Mouse (Mus musculus): ENCODE measurements at regions not wholly inside any gene's neighbourhood (a gene's known extent, or its start where the extent isn't known, plus 50 kb on each side); places are given as distances from the start of the nearest gene placed in this dataset.
A peak's percentile ranks its signal among the peaks of the same experiment; 100 is the strongest.

GRCm38 (mm10) chr11:17324651-17325050, 67.3 kb downstream of the C1d start:
- H3K4me3 ChIP-seq (replicated peaks; ENCODE audit: low read depth, low read length): no peak overlapping the region
- no peak for TF ChIP-seq CTCF (IDR thresholded peaks at IDR 0.05; ENCODE audit: low read depth)
- H3K27ac ChIP-seq: no peak overlapping the region
- H3K4me1 ChIP-seq (replicated peaks; ENCODE audit: insufficient read depth, low read length): no peaks in the 10 kb centered on the region
- H3K27me3 ChIP-seq (ENCODE audit: insufficient read depth, low read length): no peaks in the 10 kb centered on the region
- DNase-seq (ENCODE audit: low spot score): no peak
- no peak overlapping the region for H3K9ac ChIP-seq (ENCODE audit: low read depth, low read length)
- 34% methylated on average over 4 of the region's 4 CpGs for WGBS
- no peaks in the 10 kb centered on the region for H3K36me3 ChIP-seq (ENCODE audit: insufficient read depth, low read length)
- H3K9me3 ChIP-seq (replicated peaks; ENCODE audit: low read length): no peaks in the 10 kb centered on the region
- H3K4me2 ChIP-seq (ENCODE audit: low read length): no peak overlapping the region
- no peak for ATAC-seq (replicated peaks; ENCODE audit: low FRiP score, low read depth)

GRCm38 (mm10) chr11:17325731-17326646, 68.6 kb downstream of the C1d start:
- no peaks in the 10 kb centered on the region for H3K9me3 ChIP-seq (replicated peaks; ENCODE audit: low read length)
- DNase-seq (ENCODE audit: low spot score) (no peak), ATAC-seq (replicated peaks; ENCODE audit: low FRiP score, low read depth) (no peak)
- TF ChIP-seq CTCF (IDR thresholded peaks at IDR 0.05; ENCODE audit: low read depth): no peak
- no peak overlapping the region for H3K27ac ChIP-seq
- WGBS: 76% methylated on average over 10 of the region's 10 CpGs
- no peak overlapping the region for H3K4me2 ChIP-seq (ENCODE audit: low read length)
- H3K27me3 ChIP-seq (ENCODE audit: insufficient read depth, low read length): no peaks in the 10 kb centered on the region
- no peaks in the 10 kb centered on the region for H3K4me1 ChIP-seq (replicated peaks; ENCODE audit: insufficient read depth, low read length)
- no peak overlapping the region for H3K4me3 ChIP-seq (replicated peaks; ENCODE audit: low read depth, low read length)
- H3K36me3 ChIP-seq (ENCODE audit: insufficient read depth, low read length): no peaks in the 10 kb centered on the region
- no peak overlapping the region for H3K9ac ChIP-seq (ENCODE audit: low read depth, low read length)

GRCm38 (mm10) chr11:17326695-17327094, 69.3 kb downstream of the C1d start:
- no peak overlapping the region for H3K9ac ChIP-seq (ENCODE audit: low read depth, low read length)
- WGBS: 63% methylated on average over 4 of the region's 4 CpGs
- no peak for TF ChIP-seq CTCF (IDR thresholded peaks at IDR 0.05; ENCODE audit: low read depth)
- H3K4me3 ChIP-seq (replicated peaks; ENCODE audit: low read depth, low read length): no peak overlapping the region
- DNase-seq (ENCODE audit: low spot score) (peak; percentile 10), ATAC-seq (replicated peaks; ENCODE audit: low FRiP score, low read depth) (no peak)
- no peaks in the 10 kb centered on the region for H3K4me1 ChIP-seq (replicated peaks; ENCODE audit: insufficient read depth, low read length)
- H3K9me3 ChIP-seq (replicated peaks; ENCODE audit: low read length): no peaks in the 10 kb centered on the region
- H3K4me2 ChIP-seq (ENCODE audit: low read length): no peak overlapping the region
- no peaks in the 10 kb centered on the region for H3K36me3 ChIP-seq (ENCODE audit: insufficient read depth, low read length)
- no peak overlapping the region for H3K27ac ChIP-seq
- no peaks in the 10 kb centered on the region for H3K27me3 ChIP-seq (ENCODE audit: insufficient read depth, low read length)

GRCm38 (mm10) chr11:17351476-17351875, 94.1 kb downstream of the C1d start:
- no peaks in the 10 kb centered on the region for H3K4me1 ChIP-seq (replicated peaks; ENCODE audit: insufficient read depth, low read length)
- ATAC-seq (replicated peaks; ENCODE audit: low FRiP score, low read depth) (no peak), DNase-seq (ENCODE audit: low spot score) (no peak)
- H3K9ac ChIP-seq (ENCODE audit: low read depth, low read length): no peak overlapping the region
- 84% methylated on average over 1 of the region's 1 CpGs for WGBS
- no peaks in the 10 kb centered on the region for H3K36me3 ChIP-seq (ENCODE audit: insufficient read depth, low read length)
- no peak overlapping the region for H3K4me3 ChIP-seq (replicated peaks; ENCODE audit: low read depth, low read length)
- no peaks in the 10 kb centered on the region for H3K9me3 ChIP-seq (replicated peaks; ENCODE audit: low read length)
- no peaks in the 10 kb centered on the region for H3K27me3 ChIP-seq (ENCODE audit: insufficient read depth, low read length)
- no peak for TF ChIP-seq CTCF (IDR thresholded peaks at IDR 0.05; ENCODE audit: low read depth)
- H3K4me2 ChIP-seq (ENCODE audit: low read length): no peak overlapping the region
- H3K27ac ChIP-seq: no peak overlapping the region

- no peaks in the 10 kb centered on the region for H3K27me3 ChIP-seq (ENCODE audit: insufficient read depth, low read length)
- H3K4me3 ChIP-seq (replicated peaks; ENCODE audit: low read depth, low read length): no peak overlapping the region
- ATAC-seq (replicated peaks; ENCODE audit: low FRiP score, low read depth): no peak; the same call in 1 of the 2 replicates
- H3K9ac ChIP-seq (ENCODE audit: low read depth, low read length): no peak overlapping the region
- H3K4me1 ChIP-seq (replicated peaks; ENCODE audit: insufficient read depth, low read length): no peaks in the 10 kb centered on the region
- no peak overlapping the region for H3K27ac ChIP-seq
- DNase-seq (ENCODE audit: low spot score): no peak
- H3K9me3 ChIP-seq (replicated peaks; ENCODE audit: low read length): no peaks in the 10 kb centered on the region
- no peak for TF ChIP-seq CTCF (IDR thresholded peaks at IDR 0.05; ENCODE audit: low read depth)
- 59% methylated on average over 17 of the region's 17 CpGs for WGBS
- no peak overlapping the region for H3K4me2 ChIP-seq (ENCODE audit: low read length)
- no peaks in the 10 kb centered on the region for H3K36me3 ChIP-seq (ENCODE audit: insufficient read depth, low read length)
Measured at GRCm38 (mm10) chr11:17352148-17353130, 95.1 kb downstream of the C1d start.

- DNase-seq (ENCODE audit: low spot score) (no peak), ATAC-seq (replicated peaks; ENCODE audit: low FRiP score, low read depth) (no peak)
- Histone ChIP-seq H3K9ac (ENCODE audit: low read depth, low read length) (no peak overlapping the region), H3K4me3 (replicated peaks; ENCODE audit: low read depth, low read length) (no peak overlapping the region), H3K27me3 (ENCODE audit: insufficient read depth, low read length) (no peaks in the 10 kb centered on the region), H3K27ac (no peak overlapping the region), H3K9me3 (replicated peaks; ENCODE audit: low read length) (no peaks in the 10 kb centered on the region), H3K36me3 (ENCODE audit: insufficient read depth, low read length) (no peaks in the 10 kb centered on the region), H3K4me1 (replicated peaks; ENCODE audit: insufficient read depth, low read length) (no peaks in the 10 kb centered on the region), H3K4me2 (ENCODE audit: low read length) (no peak overlapping the region)
- 84% methylated on average over 1 of the region's 1 CpGs for WGBS
- TF ChIP-seq CTCF (IDR thresholded peaks at IDR 0.05; ENCODE audit: low read depth): no peak
Measured at GRCm38 (mm10) chr11:17359698-17360254, 102.4 kb downstream of the C1d start.

All from kidney, postnatal 0 days (tissue).